Mouse (Mus musculus): ENCODE results near the gene Gm14085. TPM values are rescaled to one million over a fixed set of nuclear protein-coding genes. Genes with fewer than 3 reads are reported as not detected.

Gm14085 gene
- polyA plus RNA-seq, 1 experiment from 2014 or later = not detected

GRCm38 (mm10) chr2:122571326-122571725, 86.6 kb downstream of the Gm14085 start:
- ATAC-seq (no peak), DNase-seq (ENCODE audit: low spot score) (no peak)
- no peak overlapping the region for H3K9ac ChIP-seq (ENCODE audit: low read length)
- no peak overlapping the region for H3K4me3 ChIP-seq (ENCODE audit: low read depth, low read length)
- no peak overlapping the region for H3K4me2 ChIP-seq (ENCODE audit: low read length)
- 79% methylated on average over 4 of the region's 4 CpGs for WGBS
- no peak overlapping the region for H3K27ac ChIP-seq (ENCODE audit: low read depth, low read length)
- H3K36me3 ChIP-seq (ENCODE audit: control insufficient read depth, insufficient read depth, low read length) = no peaks in the 10 kb centered on the region
- no peaks in the 10 kb centered on the region for H3K4me1 ChIP-seq (ENCODE audit: control insufficient read depth, insufficient read depth, low read length)
- H3K27me3 ChIP-seq (replicated peaks; ENCODE audit: control insufficient read depth, insufficient read depth, low read length) = no peaks in the 10 kb centered on the region
- H3K9me3 ChIP-seq (replicated peaks; ENCODE audit: control insufficient read depth, low read length) = no peaks in the 10 kb centered on the region

DNA sequence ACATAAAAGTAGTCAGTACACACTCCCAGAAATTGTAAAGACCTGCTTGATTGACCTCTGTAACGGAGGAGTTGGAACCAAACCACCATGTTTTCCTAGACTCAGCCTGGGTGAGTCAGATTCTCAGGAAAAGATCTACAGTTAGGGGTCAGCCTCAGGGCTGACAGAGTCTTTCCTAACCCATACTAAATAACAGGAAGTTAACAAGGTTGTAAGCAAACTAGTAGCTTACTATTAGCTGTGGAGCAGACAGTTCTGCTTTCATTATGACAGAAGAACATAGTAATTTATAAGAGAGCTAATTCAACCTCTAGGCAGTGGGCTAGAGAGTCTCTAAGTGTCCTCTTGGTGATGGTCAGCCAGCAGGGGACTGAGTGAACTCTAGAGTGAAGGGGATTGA, 87.7 kb downstream of the Gm14085 start:
- H3K4me2 ChIP-seq (ENCODE audit: low read length) = no peak overlapping the region
- no peak overlapping the region for H3K4me3 ChIP-seq (ENCODE audit: low read depth, low read length)
- H3K27me3 ChIP-seq (replicated peaks; ENCODE audit: control insufficient read depth, insufficient read depth, low read length) = no peaks in the 10 kb centered on the region
- 79% methylated on average over 1 of the region's 1 CpGs for WGBS
- H3K9me3 ChIP-seq (replicated peaks; ENCODE audit: control insufficient read depth, low read length) = no peaks in the 10 kb centered on the region
- no peaks in the 10 kb centered on the region for H3K36me3 ChIP-seq (ENCODE audit: control insufficient read depth, insufficient read depth, low read length)
- no peak overlapping the region for H3K9ac ChIP-seq (ENCODE audit: low read length)
- DNase-seq (ENCODE audit: low spot score) = no peak
- no peak overlapping the region for H3K27ac ChIP-seq (ENCODE audit: low read depth, low read length)
- ATAC-seq = no peak
- no peaks in the 10 kb centered on the region for H3K4me1 ChIP-seq (ENCODE audit: control insufficient read depth, insufficient read depth, low read length)

- ATAC-seq (no peak), DNase-seq (ENCODE audit: low spot score) (no peak)
- Histone ChIP-seq H3K4me3 (ENCODE audit: low read depth, low read length) (no peak overlapping the region), H3K9ac (ENCODE audit: low read length) (no peak overlapping the region), H3K4me2 (ENCODE audit: low read length) (no peak overlapping the region), H3K4me1 (ENCODE audit: control insufficient read depth, insufficient read depth, low read length) (no peaks in the 10 kb centered on the region), H3K36me3 (ENCODE audit: control insufficient read depth, insufficient read depth, low read length) (no peaks in the 10 kb centered on the region), H3K27ac (ENCODE audit: low read depth, low read length) (no peak overlapping the region), H3K27me3 (replicated peaks; ENCODE audit: control insufficient read depth, insufficient read depth, low read length) (no peaks in the 10 kb centered on the region), H3K9me3 (replicated peaks; ENCODE audit: control insufficient read depth, low read length) (no peaks in the 10 kb centered on the region)
- 81% methylated on average over 11 of the region's 11 CpGs for WGBS
Measured at GRCm38 (mm10) chr2:122575470-122575869, 90.7 kb downstream of the Gm14085 start.

GRCm38 (mm10) chr2:122576295-122576694, 91.6 kb downstream of the Gm14085 start:
- no peak for ATAC-seq
- no peak overlapping the region for H3K9ac ChIP-seq (ENCODE audit: low read length)
- no peaks in the 10 kb centered on the region for H3K4me1 ChIP-seq (ENCODE audit: control insufficient read depth, insufficient read depth, low read length)
- H3K4me2 ChIP-seq (ENCODE audit: low read length) = no peak overlapping the region
- no peaks in the 10 kb centered on the region for H3K36me3 ChIP-seq (ENCODE audit: control insufficient read depth, insufficient read depth, low read length)
- H3K27ac ChIP-seq (ENCODE audit: low read depth, low read length) = no peak overlapping the region
- H3K27me3 ChIP-seq (replicated peaks; ENCODE audit: control insufficient read depth, insufficient read depth, low read length) = no peaks in the 10 kb centered on the region
- no peak overlapping the region for H3K4me3 ChIP-seq (ENCODE audit: low read depth, low read length)
- no peaks in the 10 kb centered on the region for H3K9me3 ChIP-seq (replicated peaks; ENCODE audit: control insufficient read depth, low read length)
- 66% methylated on average over 5 of the region's 5 CpGs for WGBS
- no peak for DNase-seq (ENCODE audit: low spot score)

GRCm38 (mm10) chr2:122577316-122577715, 92.6 kb downstream of the Gm14085 start:
- Histone ChIP-seq H3K36me3 (ENCODE audit: control insufficient read depth, insufficient read depth, low read length) (no peaks in the 10 kb centered on the region), H3K4me3 (ENCODE audit: low read depth, low read length) (no peak overlapping the region), H3K27me3 (replicated peaks; ENCODE audit: control insufficient read depth, insufficient read depth, low read length) (no peaks in the 10 kb centered on the region), H3K9me3 (replicated peaks; ENCODE audit: control insufficient read depth, low read length) (no peaks in the 10 kb centered on the region), H3K9ac (ENCODE audit: low read length) (no peak overlapping the region), H3K4me2 (ENCODE audit: low read length) (no peak overlapping the region), H3K27ac (ENCODE audit: low read depth, low read length) (no peak overlapping the region), H3K4me1 (ENCODE audit: control insufficient read depth, insufficient read depth, low read length) (no peaks in the 10 kb centered on the region)
- ATAC-seq (no peak), DNase-seq (ENCODE audit: low spot score) (no peak)
- WGBS = 85% methylated on average over 1 of the region's 1 CpGs

Other genes starting within 250 kb of the Gm14085 start
- gene Duox2, start 186.5 kb upstream of the Gm14085 start, polyA plus RNA-seq (2014; fragmentation: Nextera tagmentation; extraction: Ambion mirVana) = not detected in 2 replicates
- not detected in 2 replicates for gene Duoxa2, start 186.0 kb upstream of the Gm14085 start, polyA plus RNA-seq (2014; fragmentation: Nextera tagmentation; extraction: Ambion mirVana)
- not detected in 2 replicates for gene Duoxa1, start 171.2 kb upstream of the Gm14085 start, polyA plus RNA-seq (2014; fragmentation: Nextera tagmentation; extraction: Ambion mirVana)
- 0.06 TPM in 1 of 2 replicates, not detected in the other for gene Duox1, start 169.3 kb upstream of the Gm14085 start, polyA plus RNA-seq (2014; fragmentation: Nextera tagmentation; extraction: Ambion mirVana)
- 9.7 and 12.4 TPM in 2 replicates for gene Shf, start 115.8 kb upstream of the Gm14085 start, polyA plus RNA-seq (2014; fragmentation: Nextera tagmentation; extraction: Ambion mirVana)
- gene Slc28a2, start 58.5 kb upstream of the Gm14085 start, polyA plus RNA-seq (2014; fragmentation: Nextera tagmentation; extraction: Ambion mirVana) = not detected in 2 replicates
- 26.1 and 32.5 TPM in 2 replicates for gene Gatm, start 126.4 kb downstream of the Gm14085 start, polyA plus RNA-seq (2014; fragmentation: Nextera tagmentation; extraction: Ambion mirVana)
- 0.36 TPM in 1 of 2 replicates, not detected in the other for gene AA467197, start 152.0 kb downstream of the Gm14085 start, polyA plus RNA-seq (2014; fragmentation: Nextera tagmentation; extraction: Ambion mirVana)
- 9.8 and 10.0 TPM in 2 replicates for gene Slc30a4, start 217.7 kb downstream of the Gm14085 start, polyA plus RNA-seq (2014; fragmentation: Nextera tagmentation; extraction: Ambion mirVana)

Data from forebrain, embryonic 14.5 days (tissue).